In the genomic region with DNA sequence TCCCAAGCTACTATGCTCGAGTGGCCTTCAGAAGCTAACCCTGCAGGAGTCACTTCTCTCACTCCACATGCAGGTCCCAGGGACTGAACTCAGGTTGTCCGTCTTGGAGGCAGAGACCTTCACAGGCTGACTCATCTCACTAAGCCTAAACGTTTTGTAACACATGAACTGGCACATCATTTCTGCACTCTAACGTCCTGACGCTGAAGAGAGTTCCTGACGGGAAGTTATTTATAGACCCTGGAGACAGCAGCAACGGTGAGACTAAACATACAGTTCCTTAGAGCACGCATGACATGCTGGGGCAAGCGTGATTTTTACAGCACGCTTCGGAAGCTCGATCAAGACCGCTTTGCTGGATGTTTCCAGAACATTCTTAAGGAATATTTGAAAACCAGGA, we compare ENCODE assay signal across 13 mouse cellular contexts. TPM values are rescaled to one million over a fixed set of nuclear protein-coding genes. Genes with fewer than 3 reads are reported as not detected.
DNase-seq lines count a peak whose midpoint lies in the region; ATAC-seq lines count a peak whose summit lies in the region.
"Had no signal": no experiment of that assay in that cellular context is flagged by ENCODE, and none has a peak within 500 bp of the region (broad histone marks: within the 10 kb centered on the region; RNA-seq: fewer than 3 reads in every experiment).

No protein-coding gene starts in this region.

- intact Hi-C loops in left cerebral cortex, postnatal 25 days (cut with DNase I): no loop called here

- no peak overlapping the region for H3K27ac ChIP-seq in heart, embryonic 12.5 days (ENCODE audit: poor library complexity, severe bottlenecking)
- H3K27ac ChIP-seq: kidney, postnatal 0 days; macrophage had no signal

- H3K4me3 ChIP-seq in heart, embryonic 12.5 days: no peak overlapping the region
- H3K4me3 ChIP-seq: myocyte had no signal

- peak; percentile 23 for DNase-seq in CD4-positive, CD25-positive, alpha-beta regulatory T cell, adult 2 months (ENCODE audit: low read depth, low spot score)
- no peak for DNase-seq in heart, adult 11 months
- peak; percentile 23 to 48 for DNase-seq in left cerebral cortex, postnatal 25 days (ENCODE audit: low spot score in 2 of 2)
- DNase-seq in left cerebral cortex, adult 8-10 months (ENCODE audit: low spot score in 2 of 2): no peak
- no peak for DNase-seq in T-cell, adult 2 months (ENCODE audit: low spot score)
- DNase-seq: cerebellum, postnatal 36 days had no signal

- ATAC-seq in CD4-positive, CD25-positive, alpha-beta regulatory T cell, adult 4 months: no peak
- peak; percentile 39; the same call in 1 of the 2 replicates for ATAC-seq in heart, embryonic 12.5 days (ENCODE audit: insufficient number of reproducible peaks, low FRiP score)
- ATAC-seq in common myeloid progenitor, adult 5-6 weeks (replicated peaks; ENCODE audit: low read depth, poor library complexity, severe bottlenecking): peak; percentile 67

- H3K4me1 ChIP-seq in heart, embryonic 12.5 days (replicated peaks): peaks cover 13% of the 10 kb centered on the region; the same call in 1 of the 2 replicates

- H3K27me3 ChIP-seq in heart, embryonic 12.5 days (replicated peaks): peaks cover 13% of the 10 kb centered on the region

- H3K9ac ChIP-seq in heart, embryonic 12.5 days: no peak overlapping the region

- 34% methylated on average over 13 of the region's 13 CpGs for WGBS in heart, embryonic 12.5 days

- H3K4me2 ChIP-seq in heart, embryonic 12.5 days: no peak overlapping the region

- H3K36me3 ChIP-seq in heart, embryonic 12.5 days: no peaks in the 10 kb centered on the region
- H3K36me3 ChIP-seq: G1E had no signal

- no peaks in the 10 kb centered on the region for H3K9me3 ChIP-seq in heart, embryonic 12.5 days (replicated peaks)

RNA-seq across cellular contexts. Expression of gene Arpp21, which starts 8.6 kb away (rescaled TPM):
- under 1 TPM in 1 of 2 experiments, not detected in 1; 0.36 TPM for polyA plus RNA-seq in CD4-positive, CD25-positive, alpha-beta regulatory T cell, adult 4 months (2017; shearing (Covaris generic))
- polyA plus RNA-seq in heart, embryonic 12.5 days (2016; fragmentation: Nextera tagmentation; extraction: Ambion mirVana): 2.1 and 3.2 TPM in 2 replicates
- 100 to 1,000 TPM; 805 to 898 TPM for total RNA-seq in left cerebral cortex, postnatal 25 days (2021)
- total RNA-seq in left cerebral cortex, adult 8-10 months (2022): 100 to 1,000 TPM; 639 to 745 (median 708) TPM
- total RNA-seq in common myeloid progenitor, adult 5-6 weeks (2017): 3.5 and 3.7 TPM in 2 replicates
- polyA plus RNA-seq: G1E had no signal

Comparison
In these comparisons a context has a peak if more than half of its experiments do, and no peak if none do; other contexts are left out.
1. DNase-seq: peak in CD4-positive, CD25-positive, alpha-beta regulatory T cell, adult 2 months (single experiment) and left cerebral cortex, postnatal 25 days (2 of 2); none in heart, adult 11 months (single experiment), left cerebral cortex, adult 8-10 months (0 of 2) and T-cell, adult 2 months (single experiment).
2. RNA of gene Arpp21, which starts 8.6 kb away (total RNA-seq): 805 to 898 TPM in left cerebral cortex, postnatal 25 days and 639 to 745 TPM in left cerebral cortex, adult 8-10 months; 3.5 to 3.7 TPM in common myeloid progenitor, adult 5-6 weeks; every median in the first group is over 100 times any median in the second.